8 mouse cellular contexts compared by ENCODE assay signal in genomic region chr7:44586930-44587329, GRCm38 (mm10). TPM values are rescaled to one million over a fixed set of nuclear protein-coding genes. Genes with fewer than 3 reads are reported as not detected.
DNase-seq lines count a peak whose midpoint lies in the region; ATAC-seq and TF ChIP-seq lines count a peak whose summit lies in the region.

No protein-coding gene starts in this region.

- H3K4me1 ChIP-seq in kidney, embryonic 14.5 days (ENCODE audit: control insufficient read depth, insufficient read depth, low read length): peaks cover 13% of the 10 kb centered on the region; the same call in 1 of the 2 replicates
- peaks cover 7% of the 10 kb centered on the region; the same call in 1 of the 2 replicates for H3K4me1 ChIP-seq in kidney, adult 2 months (ENCODE audit: control insufficient read depth, insufficient read depth, low read length)
- H3K4me1 ChIP-seq in forebrain, embryonic 14.5 days (ENCODE audit: control insufficient read depth, insufficient read depth, low read length): peaks cover 21% of the 10 kb centered on the region
- peaks cover 15% of the 10 kb centered on the region for H3K4me1 ChIP-seq in intestine, embryonic 14.5 days (replicated peaks; ENCODE audit: control insufficient read depth, insufficient read depth, low read length)
- peaks cover 3% of the 10 kb centered on the region; the same call in 1 of the 2 replicates for H3K4me1 ChIP-seq in liver, embryonic 11.5 days (replicated peaks; ENCODE audit: control insufficient read depth, insufficient read depth, low read length)
- H3K4me1 ChIP-seq in neural tube, embryonic 14.5 days (ENCODE audit: control insufficient read depth, insufficient read depth, low read length): peaks cover 26% of the 10 kb centered on the region

- WGBS in kidney, embryonic 14.5 days: under 1% methylated on average over 18 of the region's 18 CpGs
- WGBS in kidney, adult 2 months: 5% methylated on average over 18 of the region's 18 CpGs
- WGBS in forebrain, embryonic 14.5 days: under 1% methylated on average over 18 of the region's 18 CpGs
- under 1% methylated on average over 18 of the region's 18 CpGs for WGBS in intestine, embryonic 14.5 days
- 1% methylated on average over 18 of the region's 18 CpGs for WGBS in liver, embryonic 11.5 days
- 0% methylated on average over 18 of the region's 18 CpGs for WGBS in neural tube, embryonic 14.5 days

- H3K9ac ChIP-seq in kidney, embryonic 14.5 days (ENCODE audit: low read depth, low read length): no peak overlapping the region
- H3K9ac ChIP-seq in forebrain, embryonic 14.5 days (ENCODE audit: low read length): peak overlapping the region; percentile 61
- no peak overlapping the region for H3K9ac ChIP-seq in intestine, embryonic 14.5 days (ENCODE audit: low read length)
- no peak overlapping the region for H3K9ac ChIP-seq in liver, embryonic 11.5 days (ENCODE audit: low read depth, low read length)
- H3K9ac ChIP-seq in neural tube, embryonic 14.5 days (replicated peaks; ENCODE audit: low read depth, low read length): no peak overlapping the region

- H3K4me3 ChIP-seq in kidney, embryonic 14.5 days (ENCODE audit: low read length): peak overlapping the region; percentile 34
- no peak overlapping the region for H3K4me3 ChIP-seq in kidney, adult 2 months (ENCODE audit: insufficient read depth, low read depth, low read length)
- H3K4me3 ChIP-seq in forebrain, embryonic 14.5 days (ENCODE audit: low read depth, low read length): peak overlapping the region; percentile 38
- H3K4me3 ChIP-seq in intestine, embryonic 14.5 days (ENCODE audit: low read depth, low read length): peak overlapping the region; percentile 16
- H3K4me3 ChIP-seq in liver, embryonic 11.5 days (ENCODE audit: low read depth, low read length): peak overlapping the region; percentile 20; the same call in 1 of the 2 replicates
- H3K4me3 ChIP-seq in neural tube, embryonic 14.5 days (ENCODE audit: low read depth, low read length): peak overlapping the region; percentile 42

- H3K27me3 ChIP-seq in kidney, embryonic 14.5 days (ENCODE audit: control insufficient read depth, insufficient read depth, low read length): peaks cover 68% of the 10 kb centered on the region
- H3K27me3 ChIP-seq in kidney, adult 2 months (replicated peaks; ENCODE audit: control insufficient read depth, insufficient read depth, low read length): no peaks in the 10 kb centered on the region
- peaks cover 23% of the 10 kb centered on the region for H3K27me3 ChIP-seq in forebrain, embryonic 14.5 days (replicated peaks; ENCODE audit: control insufficient read depth, insufficient read depth, low read length)
- peaks cover 72% of the 10 kb centered on the region for H3K27me3 ChIP-seq in intestine, embryonic 14.5 days (replicated peaks; ENCODE audit: control insufficient read depth, insufficient read depth, low read length)
- peaks cover 81% of the 10 kb centered on the region for H3K27me3 ChIP-seq in liver, embryonic 11.5 days (replicated peaks; ENCODE audit: control insufficient read depth, insufficient read depth, low read length)
- H3K27me3 ChIP-seq in neural tube, embryonic 14.5 days (ENCODE audit: control insufficient read depth, insufficient read depth, low read length): peaks cover 6% of the 10 kb centered on the region; the same call in 1 of the 2 replicates

- no peak for ATAC-seq in kidney, embryonic 14.5 days (ENCODE audit: low FRiP score, low TSS enrichment)
- ATAC-seq in forebrain, embryonic 14.5 days: peak; percentile 57
- ATAC-seq in intestine, embryonic 14.5 days (replicated peaks; ENCODE audit: low FRiP score, low TSS enrichment, low read depth): no peak
- no peak for ATAC-seq in liver, embryonic 11.5 days (replicated peaks; ENCODE audit: low FRiP score)
- peak; percentile 52 for ATAC-seq in neural tube, embryonic 14.5 days (ENCODE audit: low read depth)

- no peak for DNase-seq in kidney, adult 2 months
- DNase-seq in brain, embryonic 18.5 days (ENCODE audit: low read depth, low spot score): peak; percentile 80
- peak; percentile 93 for DNase-seq in forebrain, embryonic 14.5 days (ENCODE audit: low spot score)
- peak; percentile 65 for DNase-seq in intestine, embryonic 14.5 days (ENCODE audit: low spot score)
- no peak for DNase-seq in liver, embryonic 11.5 days (ENCODE audit: low spot score)
- DNase-seq in ovary, adult 18-20 months (ENCODE audit: low spot score): no peak

- TF ChIP-seq POLR2A in kidney, adult 2 months (IDR thresholded peaks at IDR 0.05; ENCODE audit: low read depth, low read length): no peak

- peak overlapping the region; percentile 43 for H3K4me2 ChIP-seq in kidney, embryonic 14.5 days (replicated peaks; ENCODE audit: low read depth, low read length)
- H3K4me2 ChIP-seq in forebrain, embryonic 14.5 days (ENCODE audit: low read length): peak overlapping the region; percentile 98
- peak overlapping the region; percentile 39 for H3K4me2 ChIP-seq in intestine, embryonic 14.5 days (ENCODE audit: low read length)
- H3K4me2 ChIP-seq in liver, embryonic 11.5 days: peak overlapping the region; percentile 45
- H3K4me2 ChIP-seq in neural tube, embryonic 14.5 days (ENCODE audit: low read depth, low read length): peak overlapping the region; percentile 73

- no peaks in the 10 kb centered on the region for H3K36me3 ChIP-seq in kidney, embryonic 14.5 days (ENCODE audit: control insufficient read depth, insufficient read depth, low read length)
- H3K36me3 ChIP-seq in kidney, adult 2 months (ENCODE audit: control insufficient read depth, insufficient read depth, low read length): no peaks in the 10 kb centered on the region
- H3K36me3 ChIP-seq in forebrain, embryonic 14.5 days (ENCODE audit: control insufficient read depth, insufficient read depth, low read length): no peaks in the 10 kb centered on the region
- H3K36me3 ChIP-seq in intestine, embryonic 14.5 days (ENCODE audit: control insufficient read depth, insufficient read depth, low read length): no peaks in the 10 kb centered on the region
- H3K36me3 ChIP-seq in liver, embryonic 11.5 days (ENCODE audit: control insufficient read depth, insufficient read depth, low read length): no peaks in the 10 kb centered on the region
- H3K36me3 ChIP-seq in neural tube, embryonic 14.5 days (ENCODE audit: control insufficient read depth, insufficient read depth, low read length): no peaks in the 10 kb centered on the region

- no peaks in the 10 kb centered on the region for H3K9me3 ChIP-seq in kidney, embryonic 14.5 days (ENCODE audit: control insufficient read depth, low read length)
- no peaks in the 10 kb centered on the region for H3K9me3 ChIP-seq in forebrain, embryonic 14.5 days (replicated peaks; ENCODE audit: control insufficient read depth, low read length)
- no peaks in the 10 kb centered on the region for H3K9me3 ChIP-seq in intestine, embryonic 14.5 days (ENCODE audit: control insufficient read depth, low read length)
- H3K9me3 ChIP-seq in liver, embryonic 11.5 days (ENCODE audit: control insufficient read depth, low read length): no peaks in the 10 kb centered on the region
- no peaks in the 10 kb centered on the region for H3K9me3 ChIP-seq in neural tube, embryonic 14.5 days (ENCODE audit: control insufficient read depth, low read length)

- no peak overlapping the region for H3K27ac ChIP-seq in kidney, embryonic 14.5 days (ENCODE audit: low read depth, low read length)
- no peak overlapping the region for H3K27ac ChIP-seq in kidney, adult 2 months (ENCODE audit: insufficient read depth, low read depth, low read length)
- H3K27ac ChIP-seq in forebrain, embryonic 14.5 days (ENCODE audit: low read depth, low read length): no peak overlapping the region
- no peak overlapping the region for H3K27ac ChIP-seq in intestine, embryonic 14.5 days (ENCODE audit: low read depth)
- no peak overlapping the region for H3K27ac ChIP-seq in liver, embryonic 11.5 days (ENCODE audit: low read depth, low read length)
- no peak overlapping the region for H3K27ac ChIP-seq in neural tube, embryonic 14.5 days (ENCODE audit: low read depth, low read length)

- no peak for TF ChIP-seq CTCF in kidney, adult 2 months (conservative IDR thresholded peaks at IDR 0.05; ENCODE audit: insufficient read depth, insufficient read length, low read depth, low read length)

RNA-seq across cellular contexts. Expression of gene Kcnc3, which starts 3.5 kb away (rescaled TPM):
- 0.18 and 0.26 TPM in 2 replicates for polyA plus RNA-seq in kidney, embryonic 14.5 days (2014; fragmentation: Nextera tagmentation; extraction: Ambion mirVana)
- 19.1 and 20.6 TPM in 2 replicates for polyA plus RNA-seq in kidney, adult 2 months (2012; rRNA removed)
- polyA plus RNA-seq in forebrain, embryonic 14.5 days (2014; fragmentation: Nextera tagmentation; extraction: Ambion mirVana): 2.1 and 2.2 TPM in 2 replicates
- 0.19 and 0.26 TPM in 2 replicates for polyA plus RNA-seq in intestine, embryonic 14.5 days (2014; fragmentation: Nextera tagmentation; extraction: Ambion mirVana)
- 0.22 and 0.23 TPM in 2 replicates for polyA plus RNA-seq in liver, embryonic 11.5 days (2014; fragmentation: Nextera tagmentation; extraction: Ambion mirVana)
- polyA plus RNA-seq in neural tube, embryonic 14.5 days (2014; fragmentation: Nextera tagmentation; extraction: Ambion mirVana): 7.5 and 8.9 TPM in 2 replicates

RNA-seq across cellular contexts. Expression of gene Napsa, which starts 14.8 kb away (rescaled TPM):
- polyA plus RNA-seq in kidney, embryonic 14.5 days (2014; fragmentation: Nextera tagmentation; extraction: Ambion mirVana): 5.0 and 7.0 TPM in 2 replicates
- 4,402 and 6,941 TPM in 2 replicates for polyA plus RNA-seq in kidney, adult 2 months (2012; rRNA removed)
- polyA plus RNA-seq in forebrain, embryonic 14.5 days (2014; fragmentation: Nextera tagmentation; extraction: Ambion mirVana): 0.74 and 0.79 TPM in 2 replicates
- polyA plus RNA-seq in intestine, embryonic 14.5 days (2014; fragmentation: Nextera tagmentation; extraction: Ambion mirVana): 1.6 and 1.7 TPM in 2 replicates
- 1.4 and 2.1 TPM in 2 replicates for polyA plus RNA-seq in liver, embryonic 11.5 days (2014; fragmentation: Nextera tagmentation; extraction: Ambion mirVana)
- 0.82 and 2.1 TPM in 2 replicates for polyA plus RNA-seq in neural tube, embryonic 14.5 days (2014; fragmentation: Nextera tagmentation; extraction: Ambion mirVana)

RNA-seq across cellular contexts. Expression of gene Nr1h2, which starts 33.2 kb away (rescaled TPM):
- 69.1 and 69.8 TPM in 2 replicates for polyA plus RNA-seq in kidney, embryonic 14.5 days (2014; fragmentation: Nextera tagmentation; extraction: Ambion mirVana)
- polyA plus RNA-seq in kidney, adult 2 months (2012; rRNA removed): 136 and 159 TPM in 2 replicates
- polyA plus RNA-seq in forebrain, embryonic 14.5 days (2014; fragmentation: Nextera tagmentation; extraction: Ambion mirVana): 72.6 and 78.2 TPM in 2 replicates
- 69.4 and 70.6 TPM in 2 replicates for polyA plus RNA-seq in intestine, embryonic 14.5 days (2014; fragmentation: Nextera tagmentation; extraction: Ambion mirVana)
- polyA plus RNA-seq in liver, embryonic 11.5 days (2014; fragmentation: Nextera tagmentation; extraction: Ambion mirVana): 65.6 and 69.2 TPM in 2 replicates
- polyA plus RNA-seq in neural tube, embryonic 14.5 days (2014; fragmentation: Nextera tagmentation; extraction: Ambion mirVana): 57.2 and 59.5 TPM in 2 replicates

RNA-seq across cellular contexts. Expression of gene Pold1, which starts 38.3 kb away (rescaled TPM):
- 51.6 and 69.5 TPM in 2 replicates for polyA plus RNA-seq in kidney, embryonic 14.5 days (2014; fragmentation: Nextera tagmentation; extraction: Ambion mirVana)
- 12.7 and 14.2 TPM in 2 replicates for polyA plus RNA-seq in kidney, adult 2 months (2012; rRNA removed)
- 32.6 and 33.0 TPM in 2 replicates for polyA plus RNA-seq in forebrain, embryonic 14.5 days (2014; fragmentation: Nextera tagmentation; extraction: Ambion mirVana)
- polyA plus RNA-seq in intestine, embryonic 14.5 days (2014; fragmentation: Nextera tagmentation; extraction: Ambion mirVana): 74.7 and 75.2 TPM in 2 replicates
- polyA plus RNA-seq in liver, embryonic 11.5 days (2014; fragmentation: Nextera tagmentation; extraction: Ambion mirVana): 119 and 128 TPM in 2 replicates
- polyA plus RNA-seq in neural tube, embryonic 14.5 days (2014; fragmentation: Nextera tagmentation; extraction: Ambion mirVana): 9.4 and 12.5 TPM in 2 replicates

RNA-seq across cellular contexts. Expression of gene Spib, which starts 55.1 kb away (rescaled TPM):
- not detected in 2 replicates for polyA plus RNA-seq in kidney, embryonic 14.5 days (2014; fragmentation: Nextera tagmentation; extraction: Ambion mirVana)
- 0.88 and 8.3 TPM in 2 replicates for polyA plus RNA-seq in kidney, adult 2 months (2012; rRNA removed)
- not detected in 2 replicates for polyA plus RNA-seq in forebrain, embryonic 14.5 days (2014; fragmentation: Nextera tagmentation; extraction: Ambion mirVana)
- polyA plus RNA-seq in intestine, embryonic 14.5 days (2014; fragmentation: Nextera tagmentation; extraction: Ambion mirVana): 0.12 and 0.20 TPM in 2 replicates
- polyA plus RNA-seq in liver, embryonic 11.5 days (2014; fragmentation: Nextera tagmentation; extraction: Ambion mirVana): 0.05 TPM in 1 of 2 replicates, not detected in the other
- polyA plus RNA-seq in neural tube, embryonic 14.5 days (2014; fragmentation: Nextera tagmentation; extraction: Ambion mirVana): not detected in 2 replicates

Comparison
In these comparisons a context has a peak if more than half of its experiments do, and no peak if none do; other contexts are left out.
1. RNA of gene Napsa, which starts 14.8 kb away (polyA plus RNA-seq): 4,402 to 6,941 TPM in kidney, adult 2 months; 5.0 to 7.0 TPM in kidney, embryonic 14.5 days, 1.4 to 2.1 TPM in liver, embryonic 11.5 days, 1.6 to 1.7 TPM in intestine, embryonic 14.5 days, 0.82 to 2.1 TPM in neural tube, embryonic 14.5 days and 0.74 to 0.79 TPM in forebrain, embryonic 14.5 days; every median in the first group is over 100 times any median in the second.
2. ATAC-seq: peak in forebrain, embryonic 14.5 days (single experiment) and neural tube, embryonic 14.5 days (single experiment); none in kidney, embryonic 14.5 days (single experiment), intestine, embryonic 14.5 days (single experiment) and liver, embryonic 11.5 days (single experiment).
3. H3K4me2 ChIP-seq: peak in every context shown above with its lines; median percentile 98 in forebrain, embryonic 14.5 days; 73 in neural tube, embryonic 14.5 days; 45 in liver, embryonic 11.5 days; 43 in kidney, embryonic 14.5 days; 39 in intestine, embryonic 14.5 days.
4. DNase-seq: peak in brain, embryonic 18.5 days (single experiment), forebrain, embryonic 14.5 days (single experiment) and intestine, embryonic 14.5 days (single experiment); none in kidney, adult 2 months (single experiment), liver, embryonic 11.5 days (single experiment) and ovary, adult 18-20 months (single experiment).